In genomic region chr10:78331577-78331976, GRCm38 (mm10) we compare ENCODE assay signal across 14 mouse cellular contexts.
"Had no signal": no experiment of that assay in that cellular context is flagged by ENCODE, and none has a peak within 500 bp of the region (broad histone marks: within the 10 kb centered on the region; RNA-seq: fewer than 3 reads in every experiment).

No protein-coding gene starts in this region.

- H3K4me3 ChIP-seq: kidney, embryonic 15.5 days; left cerebral cortex, adult 2 months; liver, embryonic 12.5 days; liver, embryonic 15.5 days had no signal

- H3K9me3 ChIP-seq: kidney, embryonic 15.5 days; liver, embryonic 12.5 days; liver, embryonic 15.5 days had no signal

- DNase-seq: kidney, adult 11 months; kidney, adult 8-10 months; kidney, postnatal 10 days; kidney, postnatal 36 days; layer of hippocampus, postnatal 36 days; lung, embryonic 14.5 days; midbrain, embryonic 14.5 days; thymus, adult 18-20 months; thymus, postnatal 4 days had no signal

- H3K27me3 ChIP-seq: kidney, embryonic 15.5 days; liver, embryonic 12.5 days; liver, embryonic 15.5 days had no signal

- H3K4me1 ChIP-seq: liver, embryonic 12.5 days; liver, embryonic 15.5 days had no signal

- ATAC-seq: liver, embryonic 12.5 days; lung, postnatal 0 days had no signal
